Mouse (Mus musculus) hindbrain, embryonic 16.5 days (tissue): Measurements from ENCODE around the gene Slc44a5. TPM values are rescaled to one million over a fixed set of nuclear protein-coding genes. Genes with fewer than 3 reads are reported as not detected.

Experiments used
- ATAC-seq: fragments of 200-750 bp; cut with Nextera tagmentation; 2 replicates; pipeline ENCODE4 v1.8.0; 2017; ENCODE audit warnings: moderate TSS enrichment, moderate library complexity
- H3K27ac ChIP-seq: fragments of 300-500 bp; sonication (generic); 2 replicates; pipeline ENCODE4 v1.5.1; 2014; ENCODE audit warnings: low read depth, mild to moderate bottlenecking, control low read depth, low read length, moderate library complexity
- H3K27me3 ChIP-seq: fragments of 300-500 bp; sonication (generic); replicated peaks from 2 replicates; pipeline ENCODE4 v1.6.1; 2014; ENCODE audit warnings: low read length; ENCODE audit not compliant: control insufficient read depth, insufficient read depth
- H3K36me3 ChIP-seq: fragments of 300-500 bp; sonication (generic); 2 replicates; pipeline ENCODE4 v1.6.1; 2014; ENCODE audit warnings: mild to moderate bottlenecking, low read length, moderate library complexity, mixed read lengths; ENCODE audit not compliant: control insufficient read depth, insufficient read depth
- H3K4me1 ChIP-seq: fragments of 300-500 bp; sonication (generic); 2 replicates; pipeline ENCODE4 v1.6.1; 2014; ENCODE audit warnings: low read depth, low read length; ENCODE audit not compliant: control insufficient read depth, insufficient read depth
- H3K4me2 ChIP-seq: fragments of 300-500 bp; sonication (generic); 2 replicates; pipeline ENCODE4 v1.6.1; 2014; ENCODE audit warnings: mild to moderate bottlenecking, low read length, control low read depth, moderate library complexity
- H3K4me3 ChIP-seq: fragments of 300-500 bp; sonication (generic); 2 replicates; pipeline ENCODE4 v1.5.1; 2014; ENCODE audit warnings: mild to moderate bottlenecking, low read length, control low read depth, moderate library complexity
- H3K9ac ChIP-seq: fragments of 300-500 bp; sonication (generic); 2 replicates; pipeline ENCODE4 v1.6.1; 2014; ENCODE audit warnings: low read depth, mild to moderate bottlenecking, control low read depth, low read length, moderate library complexity
- H3K9me3 ChIP-seq: fragments of 300-500 bp; sonication (generic); 2 replicates; pipeline ENCODE4 v1.6.1; 2014; ENCODE audit warnings: mild to moderate bottlenecking, low read length, moderate library complexity; ENCODE audit not compliant: control insufficient read depth
- WGBS: fragments of 180-500 bp; shearing (Covaris S2); extraction: QIAGEN DNeasy Blood & Tissue Kit; methylation state at CpG from one replicate; pipeline ENCODE4 v1.1.7; 2014; 5-methylcytosine and 5-hydroxymethylcytosine counted together
- polyA plus RNA-seq: library from polyadenylated mRNA; unstranded; fragments of >200 nt; fragmentation: Nextera tagmentation; extraction: Ambion mirVana; gene quantifications from 2 replicates; pipeline ENCODE4 v1.2.1, GENCODE M21; 2015

Gene Slc44a5
- polyA plus RNA-seq, 1 experiment from 2014 or later: 7.5 TPM

GRCm38 (mm10) chr3:154129036-154129435, 155.8 kb downstream of the Slc44a5 start:
- no peaks in the 10 kb centered on the region; the same call in 1 of the 2 replicates for H3K4me1 ChIP-seq
- WGBS: 67% methylated on average over 4 of the region's 4 CpGs
- H3K27me3 ChIP-seq: no peaks in the 10 kb centered on the region
- no peak overlapping the region for H3K4me3 ChIP-seq
- H3K27ac ChIP-seq: no peak overlapping the region
- ATAC-seq: no peak
- no peaks in the 10 kb centered on the region for H3K9me3 ChIP-seq
- H3K36me3 ChIP-seq: no peaks in the 10 kb centered on the region
- H3K9ac ChIP-seq: no peak overlapping the region
- H3K4me2 ChIP-seq: no peak overlapping the region

GRCm38 (mm10) chr3:154130431-154131114, 157.3 kb downstream of the Slc44a5 start:
- no peaks in the 10 kb centered on the region for H3K36me3 ChIP-seq

DNA sequence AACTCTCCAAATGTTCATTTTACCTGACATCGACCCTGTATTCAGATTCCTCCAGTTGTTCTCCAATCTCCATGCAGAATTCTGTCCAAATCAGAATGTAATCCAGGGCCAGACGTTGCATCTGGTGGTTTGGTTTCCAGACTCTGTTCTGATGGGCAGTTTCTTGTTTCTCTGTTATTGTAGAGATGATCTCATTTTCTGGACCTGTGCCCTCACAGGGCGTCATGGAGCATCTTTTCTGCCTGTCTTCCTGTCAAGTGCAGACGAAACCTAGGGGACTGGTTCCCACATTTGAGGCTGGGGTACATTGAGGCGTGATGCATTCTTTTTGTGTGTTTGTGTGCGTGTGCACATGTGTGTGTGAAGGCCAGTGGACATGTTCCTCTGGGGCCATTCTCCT, 160.8 kb downstream of the Slc44a5 start:
- Histone ChIP-seq H3K4me3 (no peak overlapping the region), H3K4me2 (no peak overlapping the region), H3K4me1 (no peaks in the 10 kb centered on the region), H3K27ac (no peak overlapping the region), H3K9ac (no peak overlapping the region), H3K36me3 (no peaks in the 10 kb centered on the region), H3K9me3 (no peaks in the 10 kb centered on the region), H3K27me3 (no peaks in the 10 kb centered on the region)
- ATAC-seq: no peak
- 79% methylated on average over 6 of the region's 6 CpGs for WGBS

More at GRCm38 (mm10) chr3:154130431-154131114, 157.3 kb downstream of the Slc44a5 start:
- Histone ChIP-seq H3K9ac (no peak overlapping the region), H3K27ac (no peak overlapping the region), H3K9me3 (no peaks in the 10 kb centered on the region), H3K4me3 (no peak overlapping the region), H3K27me3 (no peaks in the 10 kb centered on the region), H3K4me2 (no peak overlapping the region), H3K4me1 (no peaks in the 10 kb centered on the region)
- 90% methylated on average over 6 of the region's 6 CpGs for WGBS
- no peak for ATAC-seq

- H3K36me3 ChIP-seq: no peaks in the 10 kb centered on the region
- no peak overlapping the region for H3K4me2 ChIP-seq
- H3K9me3 ChIP-seq: no peaks in the 10 kb centered on the region
- no peaks in the 10 kb centered on the region for H3K27me3 ChIP-seq
- no peak overlapping the region for H3K4me3 ChIP-seq
- no peak for ATAC-seq
- H3K9ac ChIP-seq: no peak overlapping the region
- 87% methylated on average over 2 of the region's 2 CpGs for WGBS
- no peaks in the 10 kb centered on the region for H3K4me1 ChIP-seq
- H3K27ac ChIP-seq: no peak overlapping the region
These were observed 161.5 kb downstream of the Slc44a5 start for GRCm38 (mm10) chr3:154134701-154135100.

GRCm38 (mm10) chr3:154136501-154136900, 163.3 kb downstream of the Slc44a5 start:
- no peak overlapping the region for H3K4me3 ChIP-seq
- no peak for ATAC-seq
- H3K9ac ChIP-seq: no peak overlapping the region
- H3K36me3 ChIP-seq: no peaks in the 10 kb centered on the region
- no peaks in the 10 kb centered on the region for H3K4me1 ChIP-seq
- H3K4me2 ChIP-seq: no peak overlapping the region
- H3K9me3 ChIP-seq: no peaks in the 10 kb centered on the region
- no peaks in the 10 kb centered on the region for H3K27me3 ChIP-seq
- no peak overlapping the region for H3K27ac ChIP-seq
- WGBS: 88% methylated on average over 3 of the region's 3 CpGs

GRCm38 (mm10) chr3:154141346-154141745, 168.1 kb downstream of the Slc44a5 start:
- H3K27me3 ChIP-seq: no peaks in the 10 kb centered on the region
- no peak overlapping the region for H3K27ac ChIP-seq
- no peak overlapping the region for H3K4me2 ChIP-seq
- no peak overlapping the region for H3K4me3 ChIP-seq
- no peak overlapping the region for H3K9ac ChIP-seq
- ATAC-seq: no peak
- no peaks in the 10 kb centered on the region for H3K4me1 ChIP-seq
- H3K36me3 ChIP-seq: no peaks in the 10 kb centered on the region
- 74% methylated on average over 4 of the region's 4 CpGs for WGBS
- H3K9me3 ChIP-seq: no peaks in the 10 kb centered on the region

- WGBS: 79% methylated on average over 4 of the region's 4 CpGs
- Histone ChIP-seq H3K4me3 (no peak overlapping the region), H3K27ac (no peak overlapping the region), H3K9ac (no peak overlapping the region), H3K9me3 (no peaks in the 10 kb centered on the region), H3K36me3 (no peaks in the 10 kb centered on the region), H3K27me3 (no peaks in the 10 kb centered on the region), H3K4me2 (no peak overlapping the region), H3K4me1 (no peaks in the 10 kb centered on the region)
- no peak for ATAC-seq
These were observed 169.4 kb downstream of the Slc44a5 start for GRCm38 (mm10) chr3:154142618-154143017.

- Histone ChIP-seq H3K9me3 (no peaks in the 10 kb centered on the region), H3K4me1 (no peaks in the 10 kb centered on the region), H3K36me3 (no peaks in the 10 kb centered on the region), H3K27ac (no peak overlapping the region), H3K9ac (no peak overlapping the region), H3K4me3 (no peak overlapping the region), H3K4me2 (no peak overlapping the region), H3K27me3 (no peaks in the 10 kb centered on the region)
- WGBS: 48% methylated on average over 4 of the region's 4 CpGs
- ATAC-seq: no peak
These were observed 172.5 kb downstream of the Slc44a5 start for GRCm38 (mm10) chr3:154145750-154146149.

GRCm38 (mm10) chr3:154149778-154150177, 176.5 kb downstream of the Slc44a5 start:
- Histone ChIP-seq H3K4me3 (no peak overlapping the region), H3K4me1 (no peaks in the 10 kb centered on the region), H3K36me3 (no peaks in the 10 kb centered on the region), H3K9ac (no peak overlapping the region), H3K27me3 (no peaks in the 10 kb centered on the region), H3K4me2 (no peak overlapping the region), H3K9me3 (no peaks in the 10 kb centered on the region), H3K27ac (no peak overlapping the region)
- 85% methylated on average over 4 of the region's 4 CpGs for WGBS
- no peak for ATAC-seq
